Mouse (Mus musculus) heart, embryonic 15.5 days (tissue): Measurements from ENCODE around the gene Olfr222. TPM values are rescaled to one million over a fixed set of nuclear protein-coding genes. Genes with fewer than 3 reads are reported as not detected.

ENCODE experiments used
- ATAC-seq: fragments of 200-750 bp; cut with Nextera tagmentation; replicated peaks from 2 replicates; pipeline ENCODE4 v1.8.0; 2017; ENCODE audit warnings: low read depth, moderate TSS enrichment; ENCODE audit not compliant: insufficient number of reproducible peaks, insufficient read depth, low FRiP score
- H3K27ac ChIP-seq: fragments of 300-500 bp; sonication (generic); 2 replicates; pipeline ENCODE4 v1.5.1; 2015; ENCODE audit warnings: mild to moderate bottlenecking, inconsistent platforms
- H3K27me3 ChIP-seq: fragments of 300-500 bp; sonication (generic); 2 replicates; pipeline ENCODE4 v1.6.1; 2015; ENCODE audit warnings: inconsistent platforms
- H3K36me3 ChIP-seq: fragments of 300-500 bp; sonication (generic); 2 replicates; pipeline ENCODE4 v1.6.1; 2015; ENCODE audit warnings: mild to moderate bottlenecking, inconsistent platforms
- H3K4me1 ChIP-seq: fragments of 300-500 bp; sonication (generic); replicated peaks from 2 replicates; pipeline ENCODE4 v1.6.1; 2015; ENCODE audit warnings: inconsistent platforms
- H3K4me2 ChIP-seq: fragments of 300-500 bp; sonication (generic); 2 replicates; pipeline ENCODE4 v1.6.1; 2015; ENCODE audit warnings: inconsistent platforms, mild to moderate bottlenecking, moderate library complexity
- H3K4me3 ChIP-seq: fragments of 300-500 bp; sonication (generic); 2 replicates; pipeline ENCODE4 v1.5.1; 2015; ENCODE audit warnings: mild to moderate bottlenecking, inconsistent platforms
- H3K9ac ChIP-seq: fragments of 300-500 bp; sonication (generic); 2 replicates; pipeline ENCODE4 v1.6.1; 2015; ENCODE audit warnings: mild to moderate bottlenecking, inconsistent platforms
- H3K9me3 ChIP-seq: fragments of 300-500 bp; sonication (generic); replicated peaks from 2 replicates; pipeline ENCODE4 v1.6.1; 2016; ENCODE audit warnings: inconsistent platforms
- WGBS: fragments of 180-500 bp; shearing (Covaris S2); methylation state at CpG from one replicate; pipeline ENCODE4 v1.1.7; 2015; ENCODE audit warnings: mixed read lengths; 5-methylcytosine and 5-hydroxymethylcytosine counted together
- polyA plus RNA-seq: library from polyadenylated mRNA; unstranded; fragments of >200 nt; fragmentation: Nextera tagmentation; extraction: Ambion mirVana; gene quantifications from 2 replicates; pipeline ENCODE4 v1.2.1, GENCODE M21; 2015

Olfr222 gene
- polyA plus RNA-seq, 1 experiment from 2014 or later, result not detected

- H3K27me3 ChIP-seq, result no peaks in the 10 kb centered on the region
- no peaks in the 10 kb centered on the region for H3K36me3 ChIP-seq
- ATAC-seq, result no peak
- 43% methylated on average over 3 of the region's 3 CpGs for WGBS
- H3K9ac ChIP-seq, result no peak within 1 kb of the TSS
- H3K4me3 ChIP-seq, result no peak within 1 kb of the TSS
- H3K4me1 ChIP-seq, result 0 out of 2 replicates have a peak, but pooled peaks cover 5% of the 10 kb centered on the region
- H3K9me3 ChIP-seq, result no peaks in the 10 kb centered on the region
- no peak within 1 kb of the TSS for H3K4me2 ChIP-seq
- H3K27ac ChIP-seq, result no peak within 1 kb of the TSS
Observed at GRCm38 (mm10) chr11:59541324-59541723, 34.7 kb downstream of the Olfr222 start, which contains the start of gene Nlrp3. TSS of gene Nlrp3 (plus strand) at chr11:59541568.

GRCm38 (mm10) chr11:59540123-59540522, 35.9 kb downstream of the Olfr222 start:
- Histone ChIP-seq H3K36me3 (no peaks in the 10 kb centered on the region), H3K27ac (no peak overlapping the region), H3K4me3 (no peak overlapping the region), H3K4me1 (0 out of 2 replicates have a peak, but pooled peaks cover 5% of the 10 kb centered on the region), H3K27me3 (no peaks in the 10 kb centered on the region), H3K4me2 (no peak overlapping the region), H3K9ac (no peak overlapping the region), H3K9me3 (no peaks in the 10 kb centered on the region)
- 68% methylated on average over 3 of the region's 3 CpGs for WGBS
- no peak for ATAC-seq

GRCm38 (mm10) chr11:59538387-59538786, 37.6 kb downstream of the Olfr222 start:
- no peak overlapping the region for H3K4me2 ChIP-seq
- peaks cover 5% of the 10 kb centered on the region; the same call in 1 of the 2 replicates for H3K4me1 ChIP-seq
- no peaks in the 10 kb centered on the region for H3K9me3 ChIP-seq
- no peaks in the 10 kb centered on the region for H3K36me3 ChIP-seq
- H3K9ac ChIP-seq, result no peak overlapping the region
- H3K27ac ChIP-seq, result no peak overlapping the region
- 35% methylated on average over 11 of the region's 11 CpGs for WGBS
- H3K4me3 ChIP-seq, result no peak overlapping the region
- no peak for ATAC-seq
- no peaks in the 10 kb centered on the region for H3K27me3 ChIP-seq

GRCm38 (mm10) chr11:59537218-59538130, 38.6 kb downstream of the Olfr222 start:
- H3K4me1 ChIP-seq, result peaks cover 5% of the 10 kb centered on the region; the same call in 1 of the 2 replicates

GRCm38 (mm10) chr11:59531562-59531961, 44.5 kb downstream of the Olfr222 start:
- no peak overlapping the region for H3K4me2 ChIP-seq
- H3K27me3 ChIP-seq, result no peaks in the 10 kb centered on the region
- no peak for ATAC-seq
- no peaks in the 10 kb centered on the region for H3K9me3 ChIP-seq
- H3K36me3 ChIP-seq, result no peaks in the 10 kb centered on the region
- no peak overlapping the region for H3K9ac ChIP-seq
- no peak overlapping the region for H3K27ac ChIP-seq
- no peak overlapping the region for H3K4me3 ChIP-seq
- WGBS, result 73% methylated on average over 5 of the region's 5 CpGs
- H3K4me1 ChIP-seq, result no peaks in the 10 kb centered on the region; the same call in 1 of the 2 replicates

More at GRCm38 (mm10) chr11:59537218-59538130, 38.6 kb downstream of the Olfr222 start:
- H3K27ac ChIP-seq, result no peak overlapping the region
- H3K4me2 ChIP-seq, result no peak overlapping the region
- no peaks in the 10 kb centered on the region for H3K36me3 ChIP-seq
- no peaks in the 10 kb centered on the region for H3K9me3 ChIP-seq
- WGBS, result 63% methylated on average over 16 of the region's 16 CpGs
- no peak overlapping the region for H3K4me3 ChIP-seq
- ATAC-seq, result no peak
- no peak overlapping the region for H3K9ac ChIP-seq
- no peaks in the 10 kb centered on the region for H3K27me3 ChIP-seq

GRCm38 (mm10) chr11:59530870-59531535, 45.0 kb downstream of the Olfr222 start:
- WGBS, result 76% methylated on average over 6 of the region's 6 CpGs
- Histone ChIP-seq H3K4me1 (no peaks in the 10 kb centered on the region; the same call in 1 of the 2 replicates), H3K36me3 (no peaks in the 10 kb centered on the region), H3K4me2 (no peak overlapping the region), H3K9me3 (no peaks in the 10 kb centered on the region), H3K4me3 (no peak overlapping the region), H3K27me3 (no peaks in the 10 kb centered on the region), H3K27ac (no peak overlapping the region), H3K9ac (no peak overlapping the region)
- 0 out of 2 replicates have a peak, but pooled peaks have one; percentile 18 for ATAC-seq

DNA sequence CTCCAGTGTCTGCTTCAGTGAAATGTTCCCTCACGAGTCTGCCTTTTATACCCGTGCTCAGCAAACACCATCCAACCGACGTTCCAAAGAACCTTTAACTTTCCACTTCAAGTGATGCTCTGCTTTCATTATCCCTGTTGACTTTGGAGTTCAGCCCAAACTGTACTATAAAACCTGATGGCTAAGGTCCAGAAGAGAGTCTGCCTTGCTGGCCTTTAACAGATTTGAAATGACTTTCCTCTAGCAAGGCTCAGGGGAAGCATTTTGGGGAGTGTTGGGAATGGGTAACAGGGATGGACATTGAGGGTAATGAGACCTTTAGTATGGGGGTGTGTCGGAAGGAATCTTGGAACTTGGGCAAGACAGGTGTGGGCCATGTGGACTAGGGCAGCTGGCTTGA, 45.8 kb downstream of the Olfr222 start:
- no peak overlapping the region for H3K4me3 ChIP-seq
- no peak for ATAC-seq
- H3K4me2 ChIP-seq, result no peak overlapping the region
- H3K27me3 ChIP-seq, result no peaks in the 10 kb centered on the region
- H3K27ac ChIP-seq, result no peak overlapping the region
- H3K9me3 ChIP-seq, result no peaks in the 10 kb centered on the region
- H3K4me1 ChIP-seq, result no peaks in the 10 kb centered on the region; the same call in 1 of the 2 replicates
- WGBS, result 67% methylated on average over 5 of the region's 5 CpGs
- H3K9ac ChIP-seq, result no peak overlapping the region
- no peaks in the 10 kb centered on the region for H3K36me3 ChIP-seq

- Histone ChIP-seq H3K27ac (no peak within 1 kb of the TSS), H3K4me2 (no peak within 1 kb of the TSS), H3K9ac (no peak within 1 kb of the TSS), H3K27me3 (no peaks in the 10 kb centered on the region), H3K36me3 (no peaks in the 10 kb centered on the region), H3K9me3 (no peaks in the 10 kb centered on the region), H3K4me3 (no peak within 1 kb of the TSS), H3K4me1 (no peaks in the 10 kb centered on the region)
- no peak for ATAC-seq
- WGBS, result 45% methylated on average over 8 of the region's 8 CpGs
Observed at GRCm38 (mm10) chr11:59526472-59527080, 49.5 kb downstream of the Olfr222 start, which contains the start of gene Zkscan17. TSS of gene Zkscan17 (minus strand) at chr11:59526751.

DNA sequence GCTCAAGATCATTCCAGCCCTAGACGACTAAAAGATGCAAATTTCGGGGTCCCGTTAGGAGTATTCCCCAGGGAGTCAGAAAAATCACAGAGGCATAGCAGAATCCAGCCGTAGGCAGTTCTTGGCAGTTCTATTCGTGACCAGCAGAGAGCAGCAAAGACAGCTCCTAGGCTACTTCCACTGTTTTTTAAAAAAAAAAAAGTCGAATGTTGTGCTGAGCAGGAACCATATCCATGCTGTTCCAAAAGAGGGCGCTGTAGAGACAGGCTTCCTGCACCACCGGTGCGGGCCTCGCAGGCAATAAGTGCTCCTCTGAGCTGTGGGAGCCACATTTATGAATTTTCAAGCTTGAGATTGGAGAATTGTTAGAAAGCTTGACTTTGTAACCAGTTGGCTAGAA, 50.8 kb downstream of the Olfr222 start:
- WGBS, result 8% methylated on average over 10 of the region's 10 CpGs
- Histone ChIP-seq H3K4me1 (no peaks in the 10 kb centered on the region), H3K27me3 (no peaks in the 10 kb centered on the region), H3K4me2 (no peak overlapping the region), H3K9me3 (no peaks in the 10 kb centered on the region), H3K9ac (no peak overlapping the region), H3K36me3 (no peaks in the 10 kb centered on the region), H3K4me3 (no peak overlapping the region), H3K27ac (no peak overlapping the region)
- ATAC-seq, result no peak

DNA sequence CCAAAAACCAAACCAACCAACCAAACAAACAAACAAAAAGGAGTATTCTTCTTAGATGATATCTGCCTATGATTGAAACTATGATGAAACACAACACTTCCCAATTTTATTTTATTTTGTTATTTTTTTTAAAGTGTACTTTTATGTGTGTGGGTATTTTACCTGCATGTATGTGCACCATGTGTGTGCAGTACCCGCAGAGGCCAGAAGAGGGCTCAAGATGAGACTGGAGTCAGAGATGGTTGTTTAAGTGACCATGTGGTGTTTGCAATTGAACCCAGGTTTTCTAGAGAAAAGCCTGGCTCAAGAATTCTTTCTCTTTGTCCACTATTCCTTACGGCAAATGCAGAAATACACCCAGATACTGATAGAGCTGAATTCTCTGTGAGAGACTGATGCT, 51.9 kb downstream of the Olfr222 start:
- ATAC-seq, result no peak
- 99% methylated on average over 2 of the region's 2 CpGs for WGBS

More for the DNA sequence above, 51.9 kb downstream of the Olfr222 start:
- Histone ChIP-seq H3K27ac (no peak overlapping the region), H3K36me3 (no peaks in the 10 kb centered on the region), H3K27me3 (no peaks in the 10 kb centered on the region), H3K9ac (no peak overlapping the region), H3K4me3 (no peak overlapping the region), H3K9me3 (no peaks in the 10 kb centered on the region), H3K4me1 (peaks cover 6% of the 10 kb centered on the region), H3K4me2 (no peak overlapping the region)
